8 mouse cellular contexts compared by ENCODE assay signal in the genomic region with DNA sequence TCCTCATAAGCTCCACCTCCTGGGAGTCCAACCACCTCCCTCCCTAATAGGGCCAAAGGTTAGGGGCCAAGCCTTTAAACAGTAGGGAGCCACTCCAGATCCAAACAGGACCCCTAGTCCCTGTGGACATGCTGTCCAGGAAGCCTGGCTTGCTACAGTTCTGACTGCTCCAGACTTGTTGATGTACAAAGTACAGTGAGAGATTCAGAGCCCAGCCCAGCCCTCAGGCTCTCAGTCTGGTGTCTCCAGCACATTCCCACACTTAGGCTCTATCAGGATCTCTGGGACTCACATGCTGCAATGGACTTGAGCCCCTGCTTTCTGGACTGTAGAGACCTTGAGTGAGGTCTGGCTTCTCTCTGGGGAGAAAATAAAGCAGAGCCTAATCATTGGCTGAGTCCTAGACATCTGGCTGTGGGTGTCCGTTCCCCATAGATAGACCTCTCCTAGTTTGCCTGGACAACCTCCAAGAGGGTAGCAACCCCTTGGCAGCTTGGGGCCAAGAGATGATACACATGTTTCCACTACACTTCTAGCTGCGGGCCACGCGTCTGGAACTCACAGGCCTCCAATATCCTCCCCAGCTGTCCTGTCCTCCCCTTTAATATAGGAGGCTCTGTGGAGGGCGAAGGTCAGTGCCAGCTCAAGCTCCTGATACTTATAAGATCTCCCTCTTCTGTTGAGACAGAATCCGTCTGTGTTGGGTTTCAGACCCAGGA. TPM values are rescaled to one million over a fixed set of nuclear protein-coding genes. Genes with fewer than 3 reads are reported as not detected.
DNase-seq lines count a peak whose midpoint lies in the region; ATAC-seq and TF ChIP-seq lines count a peak whose summit lies in the region.

No protein-coding gene starts in this region.

- H3K27me3 ChIP-seq in kidney, postnatal 0 days (ENCODE audit: insufficient read depth, low read length), result no peaks in the 10 kb centered on the region

- no peaks in the 10 kb centered on the region for H3K9me3 ChIP-seq in kidney, postnatal 0 days (replicated peaks; ENCODE audit: low read length)

- H3K4me2 ChIP-seq in kidney, postnatal 0 days (ENCODE audit: low read length), result no peak overlapping the region

- no peak for DNase-seq in gastrocnemius, adult 2 months
- DNase-seq in gastrocnemius, postnatal 10 days, result no peak
- DNase-seq in heart, adult 9 months (ENCODE audit: low spot score in 2 of 2), result peak; percentile 81 to 89
- DNase-seq in kidney, postnatal 0 days (ENCODE audit: low spot score), result peak; percentile 50
- peak; percentile 70 for DNase-seq in lung, postnatal 25 days (ENCODE audit: low spot score)
- DNase-seq in MN1 (ENCODE audit: low spot score), result no peak
- DNase-seq in gastrocnemius, postnatal 4 days (ENCODE audit: low spot score in 2 of 2), result no peak
- DNase-seq in left cerebral cortex, adult 8-10 months (ENCODE audit: low spot score in 2 of 2), result no peak

- H3K9ac ChIP-seq in kidney, postnatal 0 days (ENCODE audit: low read depth, low read length), result no peak overlapping the region

- peaks cover 23% of the 10 kb centered on the region for H3K36me3 ChIP-seq in kidney, postnatal 0 days (ENCODE audit: insufficient read depth, low read length)

- intact Hi-C loops in gastrocnemius, adult 2 months (cut with DNase I), result no loop called here

- peak; percentile 44 for ATAC-seq in kidney, postnatal 0 days (replicated peaks; ENCODE audit: low FRiP score, low read depth)

- H3K27ac ChIP-seq in gastrocnemius, adult 2 months, result peak overlapping the region; percentile 100
- H3K27ac ChIP-seq in kidney, postnatal 0 days, result peak overlapping the region; percentile 87

- TF ChIP-seq CTCF in gastrocnemius, adult 2 months (IDR thresholded peaks at IDR 0.05), result no peak
- TF ChIP-seq CTCF in kidney, postnatal 0 days (IDR thresholded peaks at IDR 0.05; ENCODE audit: low read depth), result no peak

- H3K4me1 ChIP-seq in kidney, postnatal 0 days (replicated peaks; ENCODE audit: insufficient read depth, low read length), result peaks cover 35% of the 10 kb centered on the region

- WGBS in kidney, postnatal 0 days, result 72% methylated on average over 6 of the region's 6 CpGs

- H3K4me3 ChIP-seq in gastrocnemius, adult 2 months, result peak overlapping the region; percentile 82
- no peak overlapping the region for H3K4me3 ChIP-seq in kidney, postnatal 0 days (replicated peaks; ENCODE audit: low read depth, low read length)

RNA-seq across cellular contexts. Expression of a gene that starts 6.2 kb away (rescaled TPM):
- 10 to 100 TPM; 34.4 to 46.6 TPM for total RNA-seq in gastrocnemius, adult 2 months (2021)
- total RNA-seq in gastrocnemius, postnatal 10 days (2021), result 10 to 100 TPM; 14.8 to 19.4 TPM
- 83.4 and 88.6 TPM in 2 replicates for polyA plus RNA-seq in kidney, postnatal 0 days (2015; fragmentation: Nextera tagmentation; extraction: Ambion mirVana)
- 10 to 100 TPM; 18.5 to 21.0 TPM for total RNA-seq in gastrocnemius, postnatal 4 days (2021)
- total RNA-seq in left cerebral cortex, adult 8-10 months (2022), result 10 to 100 TPM; 36.8 to 55.1 (median 43.8) TPM

RNA-seq across cellular contexts. Expression of a gene that starts 48.7 kb away (rescaled TPM):
- 10 to 100 TPM in 1 of 2 experiments, 1 to 10 TPM in 1; 8.1 to 11.6 TPM for total RNA-seq in gastrocnemius, adult 2 months (2021)
- 10 to 100 TPM in 1 of 2 experiments, 1 to 10 TPM in 1; 9.4 to 13.6 TPM for total RNA-seq in gastrocnemius, postnatal 10 days (2021)
- 79.0 and 89.8 TPM in 2 replicates for polyA plus RNA-seq in kidney, postnatal 0 days (2015; fragmentation: Nextera tagmentation; extraction: Ambion mirVana)
- 10 to 100 TPM; 20.8 to 22.0 TPM for total RNA-seq in gastrocnemius, postnatal 4 days (2021)
- total RNA-seq in left cerebral cortex, adult 8-10 months (2022), result 10 to 100 TPM; 16.4 to 22.3 (median 17.2) TPM

RNA-seq across cellular contexts. Expression of a gene that starts 49.1 kb away (rescaled TPM):
- total RNA-seq in gastrocnemius, adult 2 months (2021), result 1 to 10 TPM; 3.9 to 6.6 TPM
- 1 to 10 TPM; 5.7 to 6.5 TPM for total RNA-seq in gastrocnemius, postnatal 10 days (2021)
- 9.8 and 11.2 TPM in 2 replicates for polyA plus RNA-seq in kidney, postnatal 0 days (2015; fragmentation: Nextera tagmentation; extraction: Ambion mirVana)
- 1 to 10 TPM; 6.9 to 9.0 TPM for total RNA-seq in gastrocnemius, postnatal 4 days (2021)
- 10 to 100 TPM; 13.4 to 14.3 (median 14.2) TPM for total RNA-seq in left cerebral cortex, adult 8-10 months (2022)

Comparison
In these comparisons a context has a peak if more than half of its experiments do, and no peak if none do; other contexts are left out.
1. DNase-seq: peak in heart, adult 9 months (2 of 2), kidney, postnatal 0 days (single experiment) and lung, postnatal 25 days (single experiment); none in gastrocnemius, adult 2 months (single experiment), gastrocnemius, postnatal 10 days (single experiment), MN1 (single experiment), gastrocnemius, postnatal 4 days (0 of 2) and left cerebral cortex, adult 8-10 months (0 of 2).